Mouse (Mus musculus) lung, embryonic 14.5 days (tissue): ENCODE data around the gene Gpsm1. TPM values are rescaled to one million over a fixed set of nuclear protein-coding genes. Genes with fewer than 3 reads are reported as not detected.
A peak's percentile ranks its signal among the peaks of the same experiment; 100 is the strongest.

Experiments
- ATAC-seq: fragments of 200-750 bp; cut with Nextera tagmentation; 2 replicates; pipeline ENCODE4 v1.8.0; 2017; ENCODE audit warnings: mild to moderate bottlenecking, moderate TSS enrichment, moderate library complexity; ENCODE audit not compliant: insufficient read depth
- DNase-seq: peaks from one replicate; pipeline ENCODE4 v3.0.0-alpha.2; 2015
- H3K27ac ChIP-seq: fragments of 300-500 bp; sonication (generic); 2 replicates; pipeline ENCODE4 v1.5.1; 2014; ENCODE audit warnings: low read depth, mild to moderate bottlenecking, moderate library complexity
- H3K27me3 ChIP-seq: fragments of 300-500 bp; sonication (generic); 2 replicates; pipeline ENCODE4 v1.6.1; 2014; ENCODE audit warnings: low read length, control low read depth; ENCODE audit not compliant: insufficient read depth
- H3K36me3 ChIP-seq: fragments of 300-500 bp; sonication (generic); 2 replicates; pipeline ENCODE4 v1.6.1; 2014; ENCODE audit warnings: control low read depth; ENCODE audit not compliant: insufficient read depth
- H3K4me1 ChIP-seq: fragments of 300-500 bp; sonication (generic); 2 replicates; pipeline ENCODE4 v1.6.1; 2014; ENCODE audit warnings: antibody characterized with exemption, control low read depth; ENCODE audit not compliant: insufficient read depth
- H3K4me2 ChIP-seq: fragments of 300-500 bp; sonication (generic); 2 replicates; pipeline ENCODE4 v1.6.1; 2014; ENCODE audit warnings: mild to moderate bottlenecking
- H3K4me3 ChIP-seq: fragments of 300-500 bp; sonication (generic); 2 replicates; pipeline ENCODE4 v1.5.1; 2014; ENCODE audit warnings: low read depth, low read length
- H3K9ac ChIP-seq: fragments of 300-500 bp; sonication (generic); 2 replicates; pipeline ENCODE4 v1.6.1; 2014
- H3K9me3 ChIP-seq: fragments of 300-500 bp; sonication (generic); 2 replicates; pipeline ENCODE4 v1.6.1; 2016; ENCODE audit warnings: low read depth, low read length, control low read depth
- CTCF ChIP-seq: IDR thresholded peaks from 2 replicates; pipeline ENCODE4 v1.5.1; 2016; ENCODE audit warnings: antibody characterized with exemption, low read depth
- whole genome bisulfite sequencing: fragments of 180-500 bp; shearing (Covaris S2); extraction: QIAGEN DNeasy Blood & Tissue Kit; methylation state at CpG from one replicate; pipeline ENCODE4 v1.1.7; 2014; 5-methylcytosine and 5-hydroxymethylcytosine counted together
- polyA plus RNA-seq: library from polyadenylated mRNA; unstranded; fragments of >200 nt; fragmentation: Nextera tagmentation; extraction: Ambion mirVana; gene quantifications from 2 replicates; pipeline ENCODE4 v1.2.1, GENCODE M21; 2014

Gene Gpsm1
- polyA plus RNA-seq, 1 experiment from 2014 or later = 40.5 TPM

DNA sequence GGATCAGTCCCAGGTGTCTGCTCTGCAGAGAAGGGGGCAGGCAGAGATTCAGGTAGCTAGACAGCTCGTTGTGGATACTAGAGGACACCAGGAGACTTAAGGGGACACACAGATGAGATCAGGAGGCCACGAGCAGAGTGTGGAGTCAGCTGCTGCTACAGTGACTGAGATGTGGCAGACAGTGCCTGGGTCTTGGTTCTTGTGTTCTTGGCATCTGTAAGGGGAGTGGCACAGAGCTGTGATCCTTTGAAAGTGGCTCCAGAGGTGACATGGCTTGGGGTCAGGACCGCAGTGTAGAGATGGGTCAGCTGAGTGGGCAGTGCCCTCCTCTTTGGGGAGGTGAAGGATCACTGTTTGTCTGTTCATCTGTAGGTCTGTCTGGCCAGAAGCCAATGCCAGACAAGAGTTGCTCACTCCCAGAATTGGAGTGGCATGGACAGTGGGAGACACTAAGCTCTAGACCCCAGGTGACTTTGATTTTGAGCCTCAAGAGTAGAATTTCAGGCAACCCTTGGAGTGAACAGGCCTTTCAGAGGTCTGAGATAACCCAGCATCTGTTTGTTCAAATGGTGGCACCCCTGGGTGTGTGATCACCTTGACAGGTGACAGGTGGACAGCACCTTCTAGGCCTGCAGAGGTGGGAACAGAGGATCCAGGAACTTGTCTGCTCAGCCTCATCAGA lies 2.8 kb downstream of the Gpsm1 start:
- H3K9ac ChIP-seq = peak overlapping the region; percentile 92
- no peak for ATAC-seq
- TF ChIP-seq CTCF = no peak
- H3K36me3 ChIP-seq = peaks cover 31% of the 10 kb centered on the region
- H3K4me2 ChIP-seq = peak overlapping the region; percentile 92
- WGBS = 77% methylated on average over 3 of the region's 3 CpGs
- no peak for DNase-seq
- peaks cover 29% of the 10 kb centered on the region for H3K4me1 ChIP-seq
- no peaks in the 10 kb centered on the region for H3K9me3 ChIP-seq
- H3K4me3 ChIP-seq = no peak overlapping the region
- H3K27ac ChIP-seq = no peak overlapping the region
- no peaks in the 10 kb centered on the region for H3K27me3 ChIP-seq

DNA sequence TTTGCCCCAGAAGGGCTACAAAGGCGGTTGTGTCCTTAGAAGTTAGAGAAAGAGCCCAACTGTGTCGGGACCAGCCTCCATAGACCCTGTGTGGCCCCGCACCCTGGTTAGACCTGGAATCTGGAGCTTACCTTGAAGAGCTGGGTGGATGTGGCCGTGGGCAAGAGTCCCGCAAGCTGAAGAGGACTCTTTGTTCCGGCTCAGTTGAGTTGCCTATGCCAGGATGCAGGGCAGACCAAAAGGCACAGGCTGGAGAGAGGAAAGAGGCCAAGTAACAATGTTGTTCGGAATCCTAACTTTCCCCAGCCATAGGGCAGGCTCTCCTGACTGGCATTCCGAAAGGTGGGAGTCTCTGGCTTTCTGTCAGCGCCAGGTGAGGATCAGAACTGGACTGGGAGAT lies 3.8 kb downstream of the Gpsm1 start:
- H3K4me3 ChIP-seq = no peak overlapping the region
- 86% methylated on average over 9 of the region's 9 CpGs for WGBS
- H3K9ac ChIP-seq = no peak overlapping the region
- H3K4me1 ChIP-seq = peaks cover 23% of the 10 kb centered on the region
- peaks cover 40% of the 10 kb centered on the region for H3K36me3 ChIP-seq
- H3K9me3 ChIP-seq = no peaks in the 10 kb centered on the region
- no peaks in the 10 kb centered on the region for H3K27me3 ChIP-seq
- no peak overlapping the region for H3K27ac ChIP-seq
- no peak for TF ChIP-seq CTCF
- no peak for DNase-seq
- no peak overlapping the region for H3K4me2 ChIP-seq
- ATAC-seq = no peak

DNA sequence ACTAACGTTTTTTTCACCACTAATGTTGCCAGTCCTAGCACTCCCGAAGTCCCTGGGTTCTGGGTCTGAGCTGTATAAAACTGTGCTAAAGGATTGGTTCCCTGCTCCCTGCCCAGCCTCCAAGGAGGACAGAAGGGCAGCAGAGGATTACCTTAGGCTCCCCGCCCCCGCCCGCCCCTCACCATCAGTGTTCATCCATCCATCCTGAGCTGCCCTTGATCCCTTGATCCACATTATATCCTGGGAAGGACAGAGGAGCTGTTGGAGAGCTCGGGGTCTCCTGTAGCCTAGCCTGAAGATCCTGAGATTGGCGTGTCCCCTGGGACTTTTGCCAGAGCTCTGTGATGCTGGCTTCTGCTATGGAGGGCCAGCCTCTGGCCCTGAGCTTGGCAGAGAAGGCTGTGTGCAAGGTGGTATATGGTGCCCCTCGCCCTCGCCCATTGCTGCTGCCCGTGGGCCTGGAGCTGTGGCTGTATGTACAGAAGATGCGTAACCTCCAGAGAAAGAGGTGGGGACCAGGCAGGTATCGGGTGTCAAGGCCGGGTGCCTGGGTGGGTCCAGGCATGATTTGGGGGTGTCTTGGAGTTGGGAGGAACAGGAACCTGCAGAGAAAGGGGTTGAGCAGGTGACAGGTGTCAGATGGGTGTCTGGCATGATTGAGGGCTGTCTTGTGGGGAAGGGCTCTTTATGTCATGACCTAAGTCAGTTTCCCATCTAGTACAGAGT lies 4.4 kb downstream of the Gpsm1 start:
- DNase-seq (no peak), ATAC-seq (no peak)
- Histone ChIP-seq H3K36me3 (peaks cover 46% of the 10 kb centered on the region), H3K4me1 (peaks cover 20% of the 10 kb centered on the region), H3K27me3 (no peaks in the 10 kb centered on the region), H3K9me3 (no peaks in the 10 kb centered on the region), H3K27ac (no peak overlapping the region), H3K4me3 (no peak overlapping the region), H3K4me2 (no peak overlapping the region), H3K9ac (no peak overlapping the region)
- TF ChIP-seq CTCF = no peak
- 85% methylated on average over 13 of the region's 13 CpGs for WGBS

DNA sequence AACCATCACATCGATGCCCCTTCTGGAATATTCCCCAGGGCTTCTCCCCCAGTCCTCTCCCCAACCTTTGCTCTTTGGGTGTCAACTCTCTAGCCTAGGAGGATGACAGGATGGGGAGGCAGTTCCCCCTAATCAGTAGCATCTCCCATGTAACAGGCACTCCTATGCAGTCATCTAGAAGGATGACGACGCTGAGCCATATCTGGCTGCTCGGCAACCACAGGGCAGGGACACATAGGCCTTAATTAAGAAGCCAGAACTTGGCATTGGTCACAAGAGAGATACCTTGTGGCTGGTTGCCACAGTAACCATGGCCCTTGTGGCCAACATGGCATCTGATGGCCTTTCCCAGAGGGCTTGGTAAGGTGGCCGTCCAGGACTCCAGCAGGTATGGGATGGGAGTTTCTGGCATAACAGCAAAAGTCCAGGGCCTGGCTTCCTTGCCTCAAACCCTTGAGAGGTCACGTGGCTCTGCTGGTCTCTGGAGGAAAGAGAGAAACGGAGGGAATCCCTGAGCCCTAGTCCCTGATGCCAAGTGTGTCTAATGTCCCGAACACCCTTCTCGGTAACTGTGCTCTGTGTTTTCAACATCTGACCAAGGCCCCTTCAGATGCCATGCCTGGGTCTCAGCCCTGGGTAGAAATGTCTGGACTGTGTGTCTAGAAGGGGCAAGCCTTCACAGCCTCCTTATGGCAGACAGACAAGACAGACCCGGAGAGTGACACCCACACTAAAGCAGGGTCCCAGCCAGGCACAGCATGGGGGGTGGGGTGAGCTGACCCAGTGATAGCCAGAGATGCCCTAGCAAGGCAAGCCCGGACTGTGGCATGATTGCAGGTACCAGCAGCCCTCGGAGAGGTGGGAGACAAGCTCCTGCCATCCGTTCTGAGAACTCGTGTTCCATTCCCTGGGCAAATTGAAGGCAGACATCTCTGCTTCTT lies 5.2 kb downstream of the Gpsm1 start:
- no peaks in the 10 kb centered on the region for H3K9me3 ChIP-seq
- H3K4me2 ChIP-seq = no peak overlapping the region
- H3K4me1 ChIP-seq = peaks cover 15% of the 10 kb centered on the region
- no peaks in the 10 kb centered on the region for H3K27me3 ChIP-seq
- DNase-seq = no peak
- no peak for TF ChIP-seq CTCF
- H3K27ac ChIP-seq = no peak overlapping the region
- WGBS = 84% methylated on average over 14 of the region's 14 CpGs
- H3K9ac ChIP-seq = no peak overlapping the region
- H3K4me3 ChIP-seq = no peak overlapping the region
- peaks cover 54% of the 10 kb centered on the region for H3K36me3 ChIP-seq
- no peak for ATAC-seq

DNA sequence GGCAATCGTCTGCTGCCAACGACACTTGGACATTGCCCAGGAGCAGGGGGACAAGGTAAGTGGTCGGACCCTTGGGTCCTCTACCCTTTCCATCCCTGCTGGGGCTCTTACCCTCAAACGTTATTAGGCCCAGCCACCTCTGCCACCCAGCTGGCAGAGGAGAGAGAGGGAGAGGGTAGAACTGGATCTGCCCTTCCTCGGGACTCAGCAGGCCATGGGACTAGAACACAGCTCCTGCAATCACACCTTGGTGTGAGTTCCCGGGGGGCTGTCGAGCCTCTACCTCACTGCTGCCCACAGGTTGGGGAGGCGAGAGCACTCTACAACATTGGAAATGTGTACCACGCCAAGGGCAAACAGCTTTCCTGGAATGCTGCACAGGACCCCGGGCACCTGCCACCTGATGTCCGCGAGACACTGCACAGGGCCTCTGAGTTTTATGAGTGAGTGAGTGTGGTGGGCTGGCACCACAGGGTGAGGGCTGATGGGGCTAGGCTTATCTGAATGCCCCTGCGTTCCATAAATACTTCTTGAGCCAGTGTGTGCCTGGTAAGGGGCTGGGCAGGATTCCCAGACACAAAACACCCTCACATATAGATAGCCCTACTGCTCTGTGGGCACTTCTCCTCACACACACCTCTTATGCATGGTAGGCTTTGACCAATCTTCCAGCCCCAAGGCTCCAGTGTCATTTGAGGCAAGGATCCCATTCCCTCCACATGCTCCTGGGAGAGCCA lies 8.4 kb downstream of the Gpsm1 start:
- ATAC-seq (no peak), DNase-seq (no peak)
- Histone ChIP-seq H3K4me2 (no peak overlapping the region), H3K36me3 (peaks cover 80% of the 10 kb centered on the region), H3K4me1 (no peaks in the 10 kb centered on the region), H3K27me3 (no peaks in the 10 kb centered on the region), H3K4me3 (no peak overlapping the region), H3K27ac (no peak overlapping the region), H3K9me3 (no peaks in the 10 kb centered on the region), H3K9ac (no peak overlapping the region)
- TF ChIP-seq CTCF = no peak
- 83% methylated on average over 13 of the region's 13 CpGs for WGBS

DNA sequence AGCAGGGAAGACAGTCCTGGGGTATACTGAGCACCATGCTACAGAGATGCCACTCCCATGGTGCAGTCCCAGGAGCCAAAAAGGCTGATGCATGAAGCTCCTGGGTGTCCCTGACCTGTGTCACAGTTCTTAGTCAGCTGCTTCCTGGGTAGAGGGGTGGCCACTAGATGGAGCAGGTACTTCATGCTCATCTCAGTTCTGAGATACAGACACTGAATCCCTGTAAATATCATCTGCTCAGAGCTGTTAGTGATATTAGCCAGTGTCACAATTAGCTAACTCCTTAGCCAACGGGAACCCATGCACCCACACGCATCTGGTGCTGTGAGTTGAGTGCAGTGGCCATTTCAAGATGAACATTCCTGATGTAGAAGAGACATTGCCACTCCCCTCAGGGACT lies 9.6 kb downstream of the Gpsm1 start:
- Histone ChIP-seq H3K4me1 (no peaks in the 10 kb centered on the region), H3K36me3 (peaks cover 82% of the 10 kb centered on the region), H3K4me2 (no peak overlapping the region), H3K4me3 (no peak overlapping the region), H3K9me3 (no peaks in the 10 kb centered on the region), H3K27me3 (no peaks in the 10 kb centered on the region), H3K9ac (no peak overlapping the region), H3K27ac (no peak overlapping the region)
- 66% methylated on average over 2 of the region's 2 CpGs for WGBS
- TF ChIP-seq CTCF = peak; percentile 60
- ATAC-seq = no peak
- peak; percentile 38 for DNase-seq
